Mouse (Mus musculus) spleen, adult 2 months (tissue): Measurements from ENCODE around the gene Proser1.

Experiments used
- CTCF ChIP-seq: fragments of 200-500 bp; IDR thresholded peaks from 2 replicates; pipeline ENCODE4 v1.5.1; 2011; ENCODE audit warnings: mild to moderate bottlenecking, inconsistent platforms; ENCODE audit not compliant: insufficient read depth, insufficient read length, insufficient replicate concordance; ENCODE audit errors: extremely low read depth
- POLR2A ChIP-seq: fragments of 200-500 bp; IDR thresholded peaks from 2 replicates; pipeline ENCODE4 v1.6.1; 2011; ENCODE audit warnings: low read depth, low read length, inconsistent platforms

- TF ChIP-seq CTCF, result no peak
- no peak for TF ChIP-seq POLR2A
These were observed 23.6 kb downstream of the Proser1 start for GRCm38 (mm10) chr3:53486996-53487576.
